Mouse (Mus musculus) heart, embryonic 11.5 days (tissue): ENCODE results near the gene Mindy2. TPM values are rescaled to one million over a fixed set of nuclear protein-coding genes. Genes with fewer than 3 reads are reported as not detected.

Experiments used
- ATAC-seq: fragments of 200-750 bp; cut with Nextera tagmentation; replicated peaks from 2 replicates; pipeline ENCODE4 v1.8.0; 2017; ENCODE audit warnings: moderate library complexity; ENCODE audit not compliant: insufficient number of reproducible peaks, low FRiP score, low TSS enrichment
- H3K27ac ChIP-seq: fragments of 300-500 bp; sonication (generic); 2 replicates; pipeline ENCODE4 v1.5.1; 2014; ENCODE audit warnings: mild to moderate bottlenecking, low read depth, low read length
- H3K27me3 ChIP-seq: fragments of 300-500 bp; sonication (generic); 2 replicates; pipeline ENCODE4 v1.6.1; 2014; ENCODE audit warnings: mild to moderate bottlenecking, low read length, mixed read lengths; ENCODE audit not compliant: control insufficient read depth, insufficient read depth
- H3K36me3 ChIP-seq: fragments of 300-500 bp; sonication (generic); 2 replicates; pipeline ENCODE4 v1.6.1; 2014; ENCODE audit warnings: mild to moderate bottlenecking, low read length, moderate library complexity, mixed read lengths; ENCODE audit not compliant: control insufficient read depth, insufficient read depth
- H3K4me1 ChIP-seq: fragments of 300-500 bp; sonication (generic); 2 replicates; pipeline ENCODE4 v1.6.1; 2014; ENCODE audit warnings: low read length; ENCODE audit not compliant: control insufficient read depth, insufficient read depth
- H3K4me2 ChIP-seq: fragments of 300-500 bp; sonication (generic); 2 replicates; pipeline ENCODE4 v1.6.1; 2014; ENCODE audit warnings: mild to moderate bottlenecking, moderate library complexity
- H3K4me3 ChIP-seq: fragments of 300-500 bp; sonication (generic); 2 replicates; pipeline ENCODE4 v1.5.1; 2014; ENCODE audit warnings: low read depth, low read length
- H3K9ac ChIP-seq: fragments of 300-500 bp; sonication (generic); 2 replicates; pipeline ENCODE4 v1.6.1; 2014; ENCODE audit warnings: mild to moderate bottlenecking, low read depth, low read length, moderate library complexity
- H3K9me3 ChIP-seq: fragments of 300-500 bp; sonication (generic); replicated peaks from 2 replicates; pipeline ENCODE4 v1.6.1; 2016; ENCODE audit warnings: low read length; ENCODE audit not compliant: control insufficient read depth
- WGBS: fragments of 180-500 bp; shearing (Covaris S2); extraction: QIAGEN DNeasy Blood & Tissue Kit; methylation state at CpG from one replicate; pipeline ENCODE4 v1.1.7; 2014; ENCODE audit not compliant: insufficient replicate concordance; 5-methylcytosine and 5-hydroxymethylcytosine counted together
- polyA plus RNA-seq: library from polyadenylated mRNA; unstranded; fragments of >200 nt; fragmentation: Nextera tagmentation; extraction: Ambion mirVana; gene quantifications from 2 replicates; pipeline ENCODE4 v1.2.1, GENCODE M21; 2014

Mindy2 gene
- polyA plus RNA-seq, 1 experiment from 2014 or later = 9.7 TPM

- no peaks in the 10 kb centered on the region for H3K9me3 ChIP-seq
- no peak overlapping the region for H3K4me2 ChIP-seq
- WGBS = 68% methylated on average over 6 of the region's 6 CpGs
- ATAC-seq = no peak
- no peaks in the 10 kb centered on the region for H3K36me3 ChIP-seq
- no peak overlapping the region for H3K9ac ChIP-seq
- H3K4me3 ChIP-seq = no peak overlapping the region
- H3K27ac ChIP-seq = peak overlapping the region; percentile 29; the same call in 1 of the 2 replicates
- peaks cover 6% of the 10 kb centered on the region for H3K4me1 ChIP-seq
- no peaks in the 10 kb centered on the region for H3K27me3 ChIP-seq
Measured at GRCm38 (mm10) chr9:70671278-70671677, 14.3 kb upstream of the Mindy2 start.

GRCm38 (mm10) chr9:70670381-70670780 lies 13.4 kb upstream of the Mindy2 start:
- peaks cover 6% of the 10 kb centered on the region for H3K4me1 ChIP-seq
- no peak overlapping the region for H3K4me3 ChIP-seq
- H3K9ac ChIP-seq = no peak overlapping the region
- no peaks in the 10 kb centered on the region for H3K36me3 ChIP-seq
- H3K27me3 ChIP-seq = no peaks in the 10 kb centered on the region
- WGBS = 76% methylated on average over 6 of the region's 6 CpGs
- ATAC-seq = peak; percentile 64
- H3K4me2 ChIP-seq = no peak overlapping the region
- H3K9me3 ChIP-seq = no peaks in the 10 kb centered on the region
- peak overlapping the region; percentile 16; the same call in 1 of the 2 replicates for H3K27ac ChIP-seq

GRCm38 (mm10) chr9:70669197-70669596 lies 12.2 kb upstream of the Mindy2 start:
- ATAC-seq = peak; percentile 88
- Histone ChIP-seq H3K27me3 (no peaks in the 10 kb centered on the region), H3K27ac (peak overlapping the region; percentile 57; the same call in 1 of the 2 replicates), H3K36me3 (no peaks in the 10 kb centered on the region), H3K9me3 (no peaks in the 10 kb centered on the region), H3K4me1 (peaks cover 6% of the 10 kb centered on the region), H3K4me3 (no peak overlapping the region), H3K9ac (no peak overlapping the region), H3K4me2 (no peak overlapping the region)
- 48% methylated on average over 2 of the region's 2 CpGs for WGBS

- no peaks in the 10 kb centered on the region for H3K27me3 ChIP-seq
- H3K9me3 ChIP-seq = no peaks in the 10 kb centered on the region
- no peaks in the 10 kb centered on the region for H3K36me3 ChIP-seq
- peaks cover 6% of the 10 kb centered on the region for H3K4me1 ChIP-seq
- no peak overlapping the region for H3K4me3 ChIP-seq
- H3K27ac ChIP-seq = no peak overlapping the region
- no peak for ATAC-seq
- no peak overlapping the region for H3K4me2 ChIP-seq
- no peak overlapping the region for H3K9ac ChIP-seq
Measured at GRCm38 (mm10) chr9:70668048-70668447, 11.1 kb upstream of the Mindy2 start.

GRCm38 (mm10) chr9:70666811-70667210 lies 9.8 kb upstream of the Mindy2 start:
- H3K4me3 ChIP-seq = no peak overlapping the region
- no peak overlapping the region for H3K9ac ChIP-seq
- no peak overlapping the region for H3K27ac ChIP-seq
- no peak for ATAC-seq
- H3K27me3 ChIP-seq = no peaks in the 10 kb centered on the region
- no peaks in the 10 kb centered on the region for H3K36me3 ChIP-seq
- WGBS = 60% methylated on average over 7 of the region's 7 CpGs
- H3K4me1 ChIP-seq = peaks cover 2% of the 10 kb centered on the region
- no peak overlapping the region for H3K4me2 ChIP-seq
- H3K9me3 ChIP-seq = no peaks in the 10 kb centered on the region

- Histone ChIP-seq H3K9me3 (no peaks in the 10 kb centered on the region), H3K4me2 (no peak overlapping the region), H3K36me3 (no peaks in the 10 kb centered on the region), H3K27me3 (no peaks in the 10 kb centered on the region), H3K9ac (no peak overlapping the region), H3K27ac (no peak overlapping the region), H3K4me3 (no peak overlapping the region), H3K4me1 (no peaks in the 10 kb centered on the region)
- no peak for ATAC-seq
- 65% methylated on average over 16 of the region's 16 CpGs for WGBS
Measured at GRCm38 (mm10) chr9:70665372-70666145, 8.6 kb upstream of the Mindy2 start.

GRCm38 (mm10) chr9:70664847-70665246 lies 7.9 kb upstream of the Mindy2 start:
- H3K9ac ChIP-seq = no peak overlapping the region
- ATAC-seq = no peak

GRCm38 (mm10) chr9:70658266-70658665 lies 1.3 kb upstream of the Mindy2 start:
- Histone ChIP-seq H3K4me1 (no peaks in the 10 kb centered on the region), H3K4me2 (0 out of 2 replicates have a peak overlapping the region, but pooled peaks have one; percentile 14), H3K27ac (no peak overlapping the region), H3K36me3 (no peaks in the 10 kb centered on the region), H3K9ac (no peak overlapping the region), H3K9me3 (no peaks in the 10 kb centered on the region), H3K27me3 (no peaks in the 10 kb centered on the region), H3K4me3 (no peak overlapping the region)
- WGBS = 72% methylated on average over 2 of the region's 2 CpGs
- no peak for ATAC-seq

More at GRCm38 (mm10) chr9:70664847-70665246, 7.9 kb upstream of the Mindy2 start:
- H3K9me3 ChIP-seq = no peaks in the 10 kb centered on the region
- no peaks in the 10 kb centered on the region for H3K27me3 ChIP-seq
- H3K4me1 ChIP-seq = no peaks in the 10 kb centered on the region
- no peak overlapping the region for H3K4me3 ChIP-seq
- no peaks in the 10 kb centered on the region for H3K36me3 ChIP-seq
- no peak overlapping the region for H3K27ac ChIP-seq
- WGBS = 79% methylated on average over 4 of the region's 4 CpGs
- H3K4me2 ChIP-seq = no peak overlapping the region
